Mouse (Mus musculus): ENCODE results near the gene Nr5a1. TPM values are rescaled to one million over a fixed set of nuclear protein-coding genes. Genes with fewer than 3 reads are reported as not detected.

The Nr5a1 gene
- under 1 TPM in 3 of 4 experiments, not detected in 1; 0.14 to 0.33 (median 0.27) TPM for total RNA-seq (2022)

DNA sequence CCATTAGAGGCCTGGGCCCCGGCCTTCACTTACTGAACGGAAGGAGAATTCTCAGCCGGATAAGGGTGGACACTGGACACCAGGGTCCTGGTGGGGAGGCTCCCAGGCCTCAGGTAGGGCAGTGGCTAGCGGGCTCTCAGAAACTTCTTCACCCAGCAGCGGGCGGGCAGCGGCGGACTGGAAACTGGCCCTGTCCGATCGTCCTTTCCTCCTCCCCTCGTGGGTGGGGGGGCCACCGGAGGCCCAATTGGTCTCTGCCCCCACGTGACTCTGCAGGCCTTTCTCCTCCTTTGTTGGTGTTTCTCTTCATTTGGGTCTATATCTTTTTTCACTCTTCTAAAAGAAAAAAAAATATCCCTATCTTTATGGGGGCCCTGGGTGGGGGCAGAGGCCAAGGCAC, at the start of gene Nr5a1:
Nr5a1 (minus strand) TSS at position 219 of the 400 bp plus-strand sequence.
- DNase-seq (ENCODE audit: low spot score in 2 of 2) = no peak

DNA sequence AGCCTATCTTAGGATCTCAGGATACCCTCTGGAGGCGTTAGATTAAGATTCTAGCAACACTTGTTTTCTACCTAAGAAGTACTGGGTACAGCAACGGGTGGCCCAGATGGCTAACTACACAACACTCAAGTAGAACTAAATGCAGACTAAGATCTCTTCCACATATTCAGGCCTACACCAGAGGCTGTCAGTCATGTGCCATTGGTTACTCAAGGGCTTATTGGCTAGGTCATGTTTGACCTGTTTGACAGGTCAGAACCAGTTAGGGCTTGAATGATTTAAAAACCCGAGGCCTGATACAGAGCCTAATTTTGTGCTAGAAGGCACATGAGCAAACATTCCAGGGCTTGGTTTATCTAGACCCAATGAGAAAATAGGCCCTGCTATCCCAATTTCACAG, 25.5 kb upstream of the Nr5a1 start:
- DNase-seq (ENCODE audit: low spot score in 2 of 2) = no peak

DNA sequence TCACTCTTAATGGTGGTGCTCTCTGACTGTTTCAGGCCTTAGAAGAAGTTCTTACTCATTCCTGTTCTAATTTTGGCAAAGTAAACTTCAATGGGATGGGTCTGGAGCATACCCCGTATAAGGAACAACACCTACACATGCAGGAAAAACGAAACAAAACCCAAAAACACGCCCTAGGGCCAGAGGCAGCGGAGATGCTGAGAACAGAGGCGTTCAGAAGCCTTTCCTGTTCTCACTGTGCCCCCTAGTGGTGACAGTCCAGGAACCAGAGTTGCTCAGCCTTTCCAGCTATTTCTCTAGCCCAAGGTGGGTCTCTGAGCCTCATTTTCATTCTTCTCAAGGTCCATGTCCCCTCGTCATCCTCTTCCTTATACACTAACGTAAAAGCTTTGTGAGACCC, 25.1 kb upstream of the Nr5a1 start:
- DNase-seq (ENCODE audit: low spot score in 2 of 2) = peak; percentile 45 to 47

DNA sequence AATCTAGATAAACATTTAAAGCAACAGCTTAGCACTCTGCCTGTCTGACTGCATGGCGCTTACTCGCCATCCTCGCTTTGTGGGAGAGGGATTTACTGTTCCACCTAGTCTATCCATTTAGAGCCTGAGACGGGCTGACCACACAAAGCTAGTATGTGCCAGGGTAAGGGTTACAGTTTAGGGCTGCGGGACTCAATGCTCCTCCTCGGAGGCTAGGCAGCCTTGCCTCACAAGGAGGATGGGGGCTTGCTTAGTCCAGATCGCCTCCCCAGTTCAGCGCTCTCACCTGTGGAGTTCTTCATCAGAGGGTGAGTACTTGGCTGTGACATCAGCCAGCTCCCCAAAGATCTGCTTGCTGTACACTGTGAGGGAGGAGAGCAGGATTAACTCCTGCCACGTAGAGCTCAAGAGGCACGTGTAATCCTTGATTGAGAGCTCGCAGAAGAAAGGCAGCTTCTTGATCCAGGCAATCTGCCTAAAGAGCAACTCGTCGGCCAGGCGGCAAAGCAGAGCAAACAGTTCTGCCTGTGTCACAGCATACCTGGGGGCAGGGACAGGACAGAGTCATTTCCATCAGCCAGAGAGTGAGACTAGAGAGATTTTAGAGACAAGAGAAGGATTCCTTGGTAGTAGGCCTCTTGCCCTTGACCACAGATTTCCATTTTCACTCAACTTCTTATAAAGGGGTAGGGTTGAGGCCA, 24.4 kb upstream of the Nr5a1 start:
- no peak for DNase-seq (ENCODE audit: low spot score in 2 of 2)

DNA sequence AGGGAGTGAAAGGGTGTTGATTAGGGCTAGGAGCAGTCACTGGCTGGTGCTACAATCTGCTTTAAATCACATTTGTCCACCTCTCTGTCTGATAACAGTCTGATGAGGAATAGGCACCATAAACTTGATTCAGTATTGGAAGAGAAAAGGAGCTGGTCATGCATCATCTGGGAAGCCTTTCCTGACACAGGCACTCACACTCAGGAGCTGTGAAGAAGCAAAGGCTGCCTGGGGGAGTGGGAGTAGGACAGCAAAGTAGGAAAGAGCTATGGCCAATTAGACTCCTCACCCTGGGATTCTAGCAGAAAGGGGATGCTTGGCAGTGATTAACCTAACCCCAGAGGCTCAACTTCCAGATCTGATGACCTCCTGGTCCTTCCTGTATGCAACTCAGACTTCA, 21.4 kb upstream of the Nr5a1 start:
- no peak for DNase-seq (ENCODE audit: low spot score in 2 of 2)

DNA sequence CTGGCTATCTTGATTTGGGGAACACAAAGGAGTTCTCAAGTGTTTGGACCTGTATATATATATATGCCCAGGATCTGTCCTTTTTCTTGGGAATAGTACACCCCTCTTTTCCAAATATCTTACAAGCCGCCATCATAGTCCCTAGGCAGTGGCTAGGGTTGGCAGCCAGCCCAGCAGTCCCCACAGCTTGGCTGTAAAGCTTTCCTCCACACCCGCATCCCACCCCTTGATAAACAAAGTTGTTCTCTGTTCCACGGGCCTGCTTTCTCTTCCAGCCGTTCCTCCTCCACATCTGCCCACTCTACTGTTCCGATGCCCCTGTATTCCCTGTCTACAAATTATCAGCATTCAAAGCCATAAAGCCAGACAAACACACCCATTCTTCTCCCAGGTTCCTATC, 20.4 kb upstream of the Nr5a1 start:
- DNase-seq (ENCODE audit: low spot score in 2 of 2) = no peak

DNA sequence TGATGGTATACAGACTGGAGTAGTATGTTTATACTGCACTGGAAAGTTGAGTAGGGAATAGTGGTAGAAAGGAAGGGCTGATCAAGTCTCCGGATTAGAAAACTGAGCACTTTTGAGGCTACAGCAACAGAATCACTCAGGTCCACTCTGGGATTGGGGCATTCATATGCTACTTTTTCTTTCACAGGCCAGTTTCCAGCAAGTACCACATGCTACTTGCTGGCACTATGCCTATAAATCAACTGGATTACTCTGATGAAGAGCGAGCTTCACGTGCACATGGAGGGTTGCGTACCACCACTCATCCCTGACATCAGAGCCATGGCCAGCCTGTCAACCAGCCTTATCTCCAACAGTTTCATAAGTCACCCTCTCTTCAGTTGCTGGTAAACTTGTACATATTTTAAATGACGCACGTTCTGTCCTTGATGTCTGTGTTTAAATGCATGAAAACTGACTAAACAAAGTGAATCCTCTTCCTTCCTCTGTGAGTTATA, 16.0 kb upstream of the Nr5a1 start:
- DNase-seq (ENCODE audit: low spot score in 2 of 2) = no peak

DNA sequence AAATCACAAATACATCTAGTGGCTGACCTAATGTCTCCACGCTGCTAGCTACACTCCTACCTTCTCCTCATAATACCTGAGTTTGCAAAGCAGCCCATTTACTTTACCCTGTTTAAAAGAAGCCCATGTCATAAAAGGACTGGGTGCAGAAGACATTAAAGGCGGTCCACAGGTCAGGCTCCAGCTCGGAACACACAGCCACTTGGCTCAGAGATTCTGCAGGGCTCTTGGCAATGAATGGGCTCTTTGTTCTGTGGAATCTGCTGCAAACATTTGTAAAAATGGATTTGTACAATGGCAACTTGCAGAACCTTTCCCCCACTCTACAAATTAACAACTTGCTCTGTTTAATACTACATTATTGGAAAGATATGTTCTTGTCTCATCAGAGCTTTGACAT, 11.1 kb upstream of the Nr5a1 start:
- DNase-seq (ENCODE audit: low spot score in 2 of 2) = no peak

DNA sequence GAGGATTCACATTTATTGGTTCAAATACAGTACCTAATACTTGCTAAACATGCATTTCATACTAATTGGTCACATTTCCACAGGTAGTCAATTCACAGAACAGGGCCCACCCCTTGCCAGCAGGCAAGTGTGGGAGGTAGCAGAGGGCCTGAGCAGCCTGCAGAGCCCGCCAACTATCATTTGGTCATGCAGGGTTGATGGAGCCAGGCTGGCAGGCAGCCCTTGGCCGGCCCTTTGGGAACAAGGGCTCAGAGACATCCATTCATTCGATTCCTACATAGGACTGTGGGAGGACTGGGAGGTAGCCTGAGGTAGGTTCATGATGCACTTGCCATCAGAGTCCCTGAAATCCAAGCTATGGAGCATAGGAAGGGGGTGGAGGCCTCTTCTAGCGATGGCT, 9.0 kb upstream of the Nr5a1 start:
- no peak for DNase-seq (ENCODE audit: low spot score in 2 of 2)

DNA sequence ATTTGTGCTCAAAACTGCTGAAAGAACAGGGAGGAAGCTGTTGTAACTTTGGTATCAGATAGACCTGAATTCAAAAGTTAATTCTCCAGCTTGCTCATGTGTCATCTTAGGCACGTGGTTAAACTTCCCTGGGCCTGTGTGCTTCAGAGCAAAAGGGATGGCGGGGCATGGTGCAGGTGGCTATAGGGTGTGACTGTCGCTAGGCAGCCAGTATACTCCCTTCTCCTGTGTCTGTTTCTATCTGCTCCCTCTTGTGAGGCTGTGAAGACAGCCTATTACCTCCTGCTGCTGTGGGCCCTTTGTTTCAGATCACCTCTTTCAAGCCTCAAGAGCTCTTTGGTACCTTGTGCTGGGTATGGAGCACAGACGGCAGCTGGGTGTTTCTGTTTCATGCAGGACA, 7.7 kb upstream of the Nr5a1 start:
- no peak for DNase-seq (ENCODE audit: low spot score in 2 of 2)

DNA sequence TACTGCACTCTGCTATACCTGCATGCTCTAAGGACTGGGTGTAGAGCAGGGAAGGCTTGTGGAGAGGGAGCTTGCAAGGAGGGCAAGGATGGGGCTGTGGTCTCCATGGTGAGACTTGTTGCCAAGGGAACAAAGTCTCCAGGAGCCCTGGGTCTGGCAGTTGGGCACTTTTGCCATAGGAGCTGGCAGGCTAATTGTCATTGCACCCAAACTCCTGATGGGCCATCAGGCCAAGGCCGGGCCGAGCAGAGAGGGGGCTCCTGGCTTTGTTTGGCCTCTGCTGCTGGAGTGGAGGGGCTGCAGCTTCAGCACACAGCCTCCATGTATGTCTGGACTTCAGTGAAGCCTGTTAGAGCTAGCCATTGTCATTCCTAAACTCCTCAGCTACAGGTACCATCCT, 6.3 kb upstream of the Nr5a1 start:
- no peak for DNase-seq (ENCODE audit: low spot score in 2 of 2)

DNA sequence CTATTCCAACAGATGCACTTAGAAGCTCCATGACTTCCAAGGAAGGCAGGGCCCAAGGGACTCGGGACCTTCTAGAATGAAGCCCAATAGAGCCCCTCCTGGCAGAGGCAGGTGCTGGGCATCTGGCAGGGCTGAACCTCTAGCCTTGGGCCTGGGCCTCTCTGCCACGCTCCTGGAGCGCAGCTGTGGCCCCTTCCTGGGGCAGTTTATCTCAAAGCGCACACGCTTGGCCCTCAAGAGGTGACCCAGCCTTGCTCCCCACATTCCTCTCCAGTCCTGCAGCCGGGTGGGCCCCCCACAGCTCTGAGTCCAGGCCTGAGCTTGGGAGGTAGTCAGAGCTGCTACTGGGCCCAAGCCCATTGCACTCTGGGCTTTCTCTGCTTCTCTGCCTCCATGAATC, 5.0 kb upstream of the Nr5a1 start:
- no peak for DNase-seq (ENCODE audit: low spot score in 2 of 2)

DNA sequence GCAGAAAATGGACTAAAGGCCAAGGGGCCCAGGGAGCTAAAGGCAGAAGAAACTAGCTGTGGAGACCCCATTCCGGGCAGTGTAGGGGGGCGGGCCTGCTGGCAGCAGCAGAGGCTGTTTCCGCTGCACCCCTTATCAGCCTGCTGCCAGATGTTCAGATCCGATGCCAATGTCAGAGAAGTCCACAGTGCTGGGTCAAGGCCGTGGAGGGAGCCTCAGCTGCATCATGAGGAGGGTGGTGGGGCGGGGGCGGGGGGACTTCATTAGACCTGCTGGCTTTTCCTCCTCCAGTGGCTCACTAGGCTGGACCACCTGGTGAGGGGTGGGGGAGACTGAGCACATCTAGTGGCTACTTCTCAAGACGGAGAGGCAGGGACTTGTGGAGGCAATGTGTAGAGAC, 4.3 kb upstream of the Nr5a1 start:
- no peak for DNase-seq (ENCODE audit: low spot score in 2 of 2)

DNA sequence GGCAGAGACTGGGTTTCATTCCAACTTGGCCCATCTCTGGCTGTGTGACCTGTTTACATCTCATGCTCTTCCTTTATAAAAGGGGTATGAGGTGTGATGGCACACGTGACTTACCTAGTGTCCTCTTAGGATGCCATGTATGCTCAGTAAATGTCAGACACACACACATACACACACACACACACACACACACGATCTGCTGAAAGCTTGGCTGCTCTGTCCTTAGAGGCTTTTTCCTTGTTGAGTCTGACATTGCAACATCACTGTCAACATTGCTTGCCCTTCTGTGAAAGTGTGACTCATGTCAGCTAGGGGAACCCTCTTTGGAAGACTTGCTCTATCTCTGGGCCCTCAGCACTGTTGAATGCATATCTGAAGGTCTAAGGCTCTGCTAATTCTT, 3.1 kb upstream of the Nr5a1 start:
- no peak for DNase-seq (ENCODE audit: low spot score in 2 of 2)

DNA sequence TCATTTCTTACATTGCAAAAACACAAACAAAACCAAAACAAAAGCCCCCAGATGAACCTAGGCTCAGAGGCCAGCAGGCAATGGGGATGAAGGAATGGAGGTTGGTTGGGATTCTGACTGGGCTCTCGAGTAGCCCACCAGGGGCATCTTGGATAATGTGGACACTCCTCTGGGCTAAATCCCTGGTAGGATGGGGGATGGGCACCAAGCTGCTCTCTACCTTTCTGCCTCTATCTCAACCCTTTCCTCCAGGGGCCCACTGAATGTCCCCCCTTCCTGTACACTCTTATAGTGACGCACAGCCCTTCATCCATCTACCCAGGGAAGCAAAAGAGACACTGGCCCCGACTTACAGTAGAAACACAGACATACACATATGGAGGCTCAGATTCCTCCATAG, 746 bp downstream of the Nr5a1 start:
- no peak for DNase-seq (ENCODE audit: low spot score in 2 of 2)

DNA sequence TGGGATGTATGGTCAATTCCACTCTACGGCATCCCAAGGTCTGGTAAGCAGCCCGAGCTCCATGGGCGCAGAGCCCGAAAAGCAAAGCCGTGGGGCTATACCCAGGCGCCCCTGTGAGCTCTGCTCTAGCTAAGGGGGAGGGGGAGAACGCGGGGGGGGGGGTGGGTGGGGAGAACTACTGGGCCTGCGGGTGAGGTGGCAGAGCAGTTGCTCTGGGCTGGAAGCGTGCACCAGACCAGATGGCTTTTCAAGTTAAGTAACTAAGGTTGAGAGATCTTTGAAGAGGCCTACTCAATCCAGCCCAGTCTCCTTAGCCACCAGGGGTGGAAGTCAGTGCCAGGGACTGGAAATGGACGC, 1.6 kb downstream of the Nr5a1 start:
- no peak for DNase-seq (ENCODE audit: low spot score in 2 of 2)

DNA sequence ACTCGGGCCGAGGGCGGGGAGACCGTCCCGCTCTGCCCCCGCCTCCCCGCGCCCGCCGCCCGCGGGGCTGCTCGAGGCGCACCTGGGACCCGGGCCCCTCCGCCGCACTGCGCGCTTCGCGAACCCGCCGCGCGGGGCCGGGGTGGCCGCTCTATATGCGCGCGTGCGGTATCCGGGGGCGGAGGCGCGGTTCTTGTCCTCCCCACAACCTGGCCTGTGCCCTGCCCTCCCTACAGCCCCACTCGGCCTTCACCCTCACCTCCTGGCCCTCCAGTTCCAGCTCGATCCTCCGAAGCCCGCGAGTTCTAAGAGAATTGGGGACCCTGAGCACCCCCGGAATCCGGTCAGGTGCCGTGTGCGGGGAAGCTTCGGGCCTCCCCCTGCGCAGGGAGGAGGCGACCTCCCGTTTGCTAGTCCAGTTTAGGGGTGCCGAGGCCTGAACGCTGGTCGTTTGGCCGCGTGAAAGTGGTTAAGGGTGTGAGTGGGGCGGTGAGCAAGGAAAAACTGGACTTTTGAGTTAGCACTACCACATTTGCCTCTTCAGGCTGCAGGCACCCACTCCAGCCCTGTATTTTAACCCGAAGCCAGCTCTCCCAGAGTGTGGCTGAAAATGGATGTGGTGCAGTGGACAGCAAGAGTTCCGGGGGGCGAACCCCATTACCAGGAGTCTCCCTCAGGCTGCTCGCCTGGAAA, 2.1 kb downstream of the Nr5a1 start:
- no peak for DNase-seq (ENCODE audit: low spot score in 2 of 2)

DNA sequence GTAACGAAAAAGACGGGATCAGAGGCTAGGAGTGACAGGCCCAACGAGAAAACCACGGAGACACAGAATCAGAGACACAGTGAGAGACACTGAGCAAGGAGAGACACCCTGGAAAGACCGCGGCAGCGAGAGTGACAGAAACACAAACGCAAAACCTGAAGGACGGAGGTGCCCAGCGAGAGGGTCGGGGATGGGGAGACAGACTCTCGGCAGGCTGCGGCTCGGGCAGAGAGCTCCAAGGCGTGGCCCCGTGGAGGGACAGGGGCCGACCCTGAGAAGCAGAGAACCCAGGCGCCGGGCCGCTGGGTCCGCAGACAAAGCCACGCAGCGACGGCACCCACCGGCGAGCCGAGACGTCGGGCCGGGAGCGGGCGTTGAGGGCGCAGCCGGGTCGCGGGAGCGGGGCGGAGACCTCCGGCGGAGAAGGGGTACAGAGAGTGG, 2.9 kb downstream of the Nr5a1 start:
- peak in 1 of 2 experiments; percentile 12 for DNase-seq (ENCODE audit: low spot score in 2 of 2)

DNA sequence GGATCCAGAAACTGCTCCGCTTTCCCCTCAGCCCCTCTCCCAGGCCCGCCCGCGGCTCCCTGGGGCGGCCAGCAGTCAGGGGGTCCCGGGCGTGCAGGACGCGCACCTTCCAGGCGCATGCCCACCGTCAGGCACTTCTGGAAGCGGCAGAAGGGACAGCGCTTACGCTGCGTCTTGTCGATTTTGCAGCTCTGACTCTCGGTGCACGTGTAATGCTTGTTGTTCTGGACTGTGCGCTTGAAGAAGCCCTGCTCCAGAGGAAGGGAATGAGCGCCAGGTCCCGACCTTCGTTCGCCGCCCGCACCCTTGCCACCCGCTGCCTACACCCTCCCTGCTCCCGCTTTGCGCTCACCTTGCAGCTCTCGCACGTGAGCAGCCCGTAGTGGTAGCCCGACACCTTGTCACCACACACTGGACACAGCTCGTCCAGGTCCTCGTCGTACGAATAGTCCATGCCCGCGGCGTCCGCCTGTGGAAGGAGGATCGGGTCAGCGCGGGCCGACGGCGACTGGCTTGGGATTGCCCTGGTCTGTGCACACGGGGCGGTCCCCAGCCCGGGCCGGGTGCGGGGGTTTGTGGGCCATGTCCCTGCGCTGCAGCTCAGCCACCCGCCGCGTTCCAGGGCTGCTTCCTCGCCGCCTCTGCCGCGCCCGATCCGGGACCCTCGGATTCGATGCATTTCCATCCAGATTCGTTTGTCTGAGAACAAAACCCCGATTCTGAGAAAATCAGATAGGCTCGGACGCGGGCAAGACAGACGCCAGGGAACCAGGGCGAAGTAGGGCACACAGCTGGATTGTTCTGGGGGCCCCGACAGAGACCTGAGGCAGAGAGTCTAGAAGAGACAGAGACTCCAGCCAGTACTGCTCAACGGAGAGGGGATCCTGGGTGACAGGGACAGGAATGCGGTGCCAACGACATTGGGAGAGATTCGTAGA, 3.8 kb downstream of the Nr5a1 start:
- DNase-seq (ENCODE audit: low spot score in 2 of 2) = peak in 1 of 2 experiments; percentile 35

DNA sequence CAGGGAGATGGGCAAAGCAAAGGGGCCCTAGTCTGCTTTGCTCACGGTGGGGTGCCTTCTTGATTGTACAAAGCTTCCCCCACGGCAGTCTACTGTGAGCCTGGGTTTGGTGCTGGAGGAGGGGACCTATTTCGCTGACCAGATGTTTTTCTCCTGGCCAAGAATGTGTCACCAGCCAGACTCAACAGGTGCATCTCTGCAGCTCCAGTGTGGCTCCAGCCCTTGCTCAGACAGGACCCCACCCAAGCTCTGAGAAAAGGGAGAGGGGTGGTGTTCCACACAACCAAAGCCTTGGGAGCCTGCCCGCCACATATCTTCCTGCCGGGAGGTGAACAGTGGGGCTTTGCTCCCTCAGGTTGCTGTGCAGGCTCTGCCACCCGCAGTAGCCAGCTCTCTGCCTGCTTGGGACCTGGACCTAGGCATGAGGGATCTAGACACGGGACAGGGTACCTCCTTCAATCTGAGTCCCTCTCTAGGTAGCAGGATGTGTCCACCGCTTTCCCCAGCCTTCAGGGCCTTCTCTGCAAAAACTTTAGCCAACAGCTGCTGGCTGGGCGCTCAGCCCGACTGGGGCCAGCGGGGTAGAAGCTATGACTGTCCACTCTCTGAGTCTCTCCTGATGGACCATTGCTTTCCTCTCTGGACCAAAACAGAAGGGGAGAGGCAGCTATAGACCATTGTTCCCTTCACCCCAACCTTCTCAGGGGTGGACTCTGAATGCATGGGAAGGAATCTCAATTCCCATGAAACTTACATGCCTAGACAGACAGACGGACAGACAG, 5.2 kb downstream of the Nr5a1 start:
- no peak for DNase-seq (ENCODE audit: low spot score in 2 of 2)

DNA sequence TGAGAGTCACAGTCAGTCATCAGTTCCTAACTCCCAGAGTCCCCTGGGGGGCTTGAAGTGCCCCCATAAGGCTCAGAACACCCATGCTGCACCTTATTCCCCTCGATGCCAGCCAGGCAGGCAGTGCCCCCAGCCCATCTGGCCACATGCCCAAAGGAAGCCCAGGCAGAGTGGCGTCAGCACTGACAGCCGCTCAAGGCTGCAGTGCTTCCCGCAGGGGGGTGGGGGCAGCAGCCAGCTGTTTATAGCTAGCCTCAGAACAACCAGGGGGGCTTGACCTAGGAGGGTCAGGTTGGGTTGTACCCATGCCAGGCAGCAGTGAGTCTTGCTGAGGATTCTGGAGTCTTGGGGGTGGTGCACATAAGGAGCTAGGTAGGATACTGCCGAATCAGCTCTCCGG, 7.7 kb downstream of the Nr5a1 start:
- DNase-seq (ENCODE audit: low spot score in 2 of 2) = no peak

Measured in left cerebral cortex, adult 8-10 months (tissue).